Mouse (Mus musculus) CD4-positive naive resting alpha-beta T cell, adult 57 days (primary cell): ENCODE data around the gene Suv39h1. TPM values are rescaled to one million over a fixed set of nuclear protein-coding genes. Genes with fewer than 3 reads are reported as not detected.

Experiments
- total RNA-seq: library from RNA; stranded (reverse); gene quantifications from one replicate; pipeline ENCODE4 v1.2.4, GENCODE M21; 2023

Suv39h1 gene
- total RNA-seq, result 30.1 TPM

GRCm38 (mm10) chrX:8074430-8075014, at the start of gene Suv39h1:
Gene Suv39h1 (minus strand): TSS chrX:8074760.

GRCm38 (mm10) chrX:8090346-8090953, 15.9 kb upstream of the Suv39h1 start, which contains the start of gene Was:
Gene Was (minus strand): TSS chrX:8090498.

GRCm38 (mm10) chrX:8018286-8018685, 56.3 kb downstream of the Suv39h1 start, which contains the start of gene Glod5:
Gene Glod5 (minus strand): TSS chrX:8018492.

Other genes starting within 250 kb of the Suv39h1 start
- 205 TPM for gene Otud5, start 233.4 kb downstream of the Suv39h1 start, total RNA-seq
- gene Pim2, start 196.5 kb downstream of the Suv39h1 start, total RNA-seq, result 56.9 TPM
- gene Slc35a2, start 190.7 kb downstream of the Suv39h1 start, total RNA-seq, result 24.8 TPM
- 83.4 TPM for gene Pqbp1, start 175.5 kb downstream of the Suv39h1 start, total RNA-seq
- 37.8 TPM for gene Timm17b, start 175.4 kb downstream of the Suv39h1 start, total RNA-seq
- not detected for gene Gm10491, start 166.9 kb downstream of the Suv39h1 start, total RNA-seq
- not detected for gene Gm10490, start 165.2 kb downstream of the Suv39h1 start, total RNA-seq
- gene Pcsk1n, start 154.9 kb downstream of the Suv39h1 start, total RNA-seq, result not detected
- gene Eras, start 146.2 kb downstream of the Suv39h1 start, total RNA-seq, result not detected
- 17.9 TPM for gene Hdac6, start 126.9 kb downstream of the Suv39h1 start, total RNA-seq
- gene Gata1, start 96.7 kb downstream of the Suv39h1 start, total RNA-seq, result 3.3 TPM
- not detected for gene Glod5, start 56.3 kb downstream of the Suv39h1 start, total RNA-seq
- 114 TPM for gene Was, start 15.7 kb upstream of the Suv39h1 start, total RNA-seq
- 49.9 TPM for gene Wdr13, start 58.1 kb upstream of the Suv39h1 start, total RNA-seq
- 479 TPM for gene Rbm3, start 71.1 kb upstream of the Suv39h1 start, total RNA-seq
- 16.9 TPM for gene Tbc1d25, start 101.4 kb upstream of the Suv39h1 start, total RNA-seq
- 48.9 TPM for gene Ebp, start 118.8 kb upstream of the Suv39h1 start, total RNA-seq
- not detected for gene Porcn, start 131.8 kb upstream of the Suv39h1 start, total RNA-seq
- gene Ftsj1, start 177.6 kb upstream of the Suv39h1 start, total RNA-seq, result 16.3 TPM
- gene Slc38a5, start 196.4 kb upstream of the Suv39h1 start, total RNA-seq, result not detected